Mouse (Mus musculus): ENCODE results near the gene Gpr31b.

DNA sequence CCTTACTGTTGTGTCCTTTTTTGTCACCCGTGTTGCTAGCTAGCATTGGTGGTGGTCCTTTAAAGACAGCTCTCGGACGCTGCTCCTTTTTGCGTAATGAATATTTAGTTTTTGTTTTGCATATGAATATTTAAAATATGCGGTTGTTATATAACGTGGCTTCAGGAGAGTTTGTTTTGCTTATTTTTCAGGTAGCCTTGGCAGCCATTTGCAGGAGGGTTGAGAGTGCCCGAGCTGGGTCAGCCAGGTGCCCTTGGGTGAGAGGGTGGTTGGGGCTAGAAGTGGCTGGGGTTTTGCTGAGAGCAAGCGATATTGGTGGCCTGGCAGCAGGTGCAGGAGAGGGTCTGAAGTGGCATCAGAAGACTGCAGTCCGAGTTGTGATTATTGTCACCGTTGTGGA lies 43.6 kb downstream of the Gpr31b start:
- no peak for TF ChIP-seq POLR2A (IDR thresholded peaks at IDR 0.05; ENCODE audit: borderline replicate concordance, extremely low read depth, low read depth, low read length)
- no peak for TF ChIP-seq CTCF (IDR thresholded peaks at IDR 0.05; ENCODE audit: insufficient read depth, low read length)

Measured in lung, adult 2 months (tissue).